Mouse (Mus musculus) small intestine, adult 2 months (tissue): Measurements from ENCODE around the gene Matk.

Source experiments
- CTCF ChIP-seq: fragments of 200-500 bp; IDR thresholded peaks from 2 replicates; pipeline ENCODE4 v1.5.1; 2012; ENCODE audit warnings: low read depth, mild to moderate bottlenecking, control low read depth, inconsistent platforms, low read length, moderate library complexity, mixed read lengths; ENCODE audit not compliant: insufficient replicate concordance, insufficient read length; ENCODE audit errors: extremely low read depth
- POLR2A ChIP-seq: fragments of 200-500 bp; IDR thresholded peaks from 2 replicates; pipeline ENCODE4 v1.6.1; 2012; ENCODE audit warnings: low read depth, mild to moderate bottlenecking, control low read depth, inconsistent platforms, low read length, moderate library complexity

GRCm38 (mm10) chr10:81293334-81294030 is 40.7 kb downstream of the Matk start:
- TF ChIP-seq CTCF (no peak), POLR2A (no peak)
